Mouse (Mus musculus) frontal cortex, postnatal 25 days (tissue): Measurements from ENCODE around the gene Prpf6.
A peak's percentile ranks its signal among the peaks of the same experiment; 100 is the strongest.

ENCODE experiments used
- DNase-seq, 2 experiments: peaks; one replicate each; pipeline ENCODE4 v3.0.0; 2022; ENCODE audit warnings: low spot score in 2 of 2

Gene Prpf6

DNA sequence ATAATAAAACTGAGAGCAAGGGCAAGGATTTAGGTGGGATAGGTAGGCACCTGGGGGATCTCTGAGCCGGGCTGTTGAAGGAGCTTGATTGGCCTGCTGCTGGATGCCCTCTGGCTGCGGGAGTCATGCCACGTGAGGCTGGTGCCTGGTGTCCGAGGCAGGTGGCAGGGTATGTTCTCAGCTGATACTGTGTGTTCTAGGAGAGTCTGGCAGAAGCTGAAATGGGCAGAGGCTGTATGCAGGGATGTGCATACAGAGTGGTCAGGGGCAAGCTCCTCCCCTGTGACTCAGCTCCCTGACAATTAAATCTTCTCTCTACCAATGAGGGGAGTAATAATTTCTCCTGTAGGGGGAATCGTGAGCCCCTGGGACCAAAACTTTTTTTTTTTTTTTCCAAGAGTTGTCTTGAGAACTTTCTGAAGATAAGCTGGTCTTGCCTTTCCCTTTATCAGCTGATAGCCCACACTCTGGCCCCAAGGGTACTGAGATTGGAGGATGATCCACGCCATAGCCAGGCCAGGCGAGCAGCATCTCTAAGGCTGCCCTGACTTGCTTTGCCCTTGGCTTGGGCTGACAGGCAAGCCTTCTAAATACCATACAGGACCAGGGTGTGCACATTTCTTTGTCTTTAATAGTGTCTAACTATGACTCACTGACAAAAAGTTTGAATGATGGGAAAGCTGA is 5.9 kb downstream of the Prpf6 start:
- no peak for DNase-seq

- no peak for DNase-seq
These were observed 7.0 kb downstream of the Prpf6 start, which contains the start of gene Samd10 for GRCm38 (mm10) chr2:181598454-181599351. TSS of gene Samd10 (minus strand) at chr2:181599212.

DNA sequence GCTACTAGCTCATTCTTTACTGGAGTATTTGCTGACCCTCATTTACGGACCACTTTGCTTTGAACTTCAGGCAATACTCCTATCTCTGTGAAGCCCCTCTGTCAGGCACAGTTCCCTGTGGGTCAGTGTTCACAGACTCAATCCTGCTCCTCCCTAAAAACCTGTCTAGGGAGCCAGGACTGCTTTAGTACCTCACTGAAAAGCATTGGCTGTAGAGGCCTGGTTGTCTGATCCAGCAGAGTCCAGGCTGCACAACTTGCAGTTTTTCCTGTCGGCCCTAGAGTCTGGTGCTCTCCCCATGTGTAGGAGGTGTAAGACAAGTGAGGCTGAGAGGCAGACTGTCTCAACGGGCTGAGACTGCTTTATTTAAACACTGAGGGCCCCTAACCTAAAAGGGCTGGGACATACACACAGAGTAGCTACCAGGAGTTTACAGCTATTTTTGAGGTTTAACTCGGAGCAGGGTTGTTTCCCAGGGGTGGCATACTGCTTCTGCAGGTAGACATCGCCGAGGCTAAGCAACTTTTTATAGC is 8.6 kb downstream of the Prpf6 start:
- no peak for DNase-seq

DNA sequence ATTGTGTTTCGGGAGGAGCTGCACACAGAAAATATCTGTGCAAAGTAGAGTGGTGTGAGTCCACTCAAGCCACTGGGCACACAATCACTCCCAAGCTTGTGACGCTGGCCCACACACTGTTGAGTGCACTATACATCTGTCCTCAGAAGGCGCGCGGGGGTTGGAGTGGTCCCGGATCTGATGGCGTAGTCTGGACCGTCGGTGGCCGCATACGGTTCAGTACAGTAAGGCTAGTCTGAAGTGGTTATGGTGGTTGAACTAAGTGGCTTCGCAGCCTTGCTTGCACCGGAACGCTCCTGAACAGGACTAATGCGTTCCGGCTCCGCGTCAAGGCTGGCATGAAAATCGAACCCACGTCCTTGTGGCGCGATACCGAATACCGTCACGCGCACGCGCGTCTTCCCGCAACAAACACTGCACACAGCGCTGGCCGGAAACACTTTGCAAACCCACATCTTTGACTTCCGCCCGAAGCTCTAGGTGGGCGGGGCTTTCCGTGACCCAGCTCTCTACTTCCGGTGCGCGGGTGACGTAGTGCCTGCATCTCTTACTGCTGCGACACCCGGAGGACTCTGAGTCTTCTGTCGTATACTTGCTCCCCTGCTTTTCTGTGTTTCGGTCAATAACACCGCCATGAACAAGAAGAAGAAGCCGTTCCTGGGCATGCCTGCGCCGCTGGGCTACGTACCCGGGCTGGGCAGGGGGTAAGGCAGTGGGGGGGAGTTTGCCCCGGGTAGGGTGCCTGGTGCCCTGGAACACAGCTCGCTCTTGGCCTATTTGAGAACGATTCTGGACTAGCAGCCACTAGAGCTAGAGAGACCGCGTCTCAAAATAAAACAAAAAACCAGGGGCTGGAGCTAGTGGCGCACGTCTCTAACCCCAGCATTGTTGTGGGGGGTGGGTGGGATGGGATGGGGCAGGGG is 9.4 kb downstream of the Prpf6 start:
- peak; percentile 93 to 95 for DNase-seq

GRCm38 (mm10) chr2:181601751-181602145 is 10.1 kb downstream of the Prpf6 start:
- no peak for DNase-seq

- DNase-seq, result no peak
These were observed 10.7 kb downstream of the Prpf6 start for GRCm38 (mm10) chr2:181602367-181602766.

DNA sequence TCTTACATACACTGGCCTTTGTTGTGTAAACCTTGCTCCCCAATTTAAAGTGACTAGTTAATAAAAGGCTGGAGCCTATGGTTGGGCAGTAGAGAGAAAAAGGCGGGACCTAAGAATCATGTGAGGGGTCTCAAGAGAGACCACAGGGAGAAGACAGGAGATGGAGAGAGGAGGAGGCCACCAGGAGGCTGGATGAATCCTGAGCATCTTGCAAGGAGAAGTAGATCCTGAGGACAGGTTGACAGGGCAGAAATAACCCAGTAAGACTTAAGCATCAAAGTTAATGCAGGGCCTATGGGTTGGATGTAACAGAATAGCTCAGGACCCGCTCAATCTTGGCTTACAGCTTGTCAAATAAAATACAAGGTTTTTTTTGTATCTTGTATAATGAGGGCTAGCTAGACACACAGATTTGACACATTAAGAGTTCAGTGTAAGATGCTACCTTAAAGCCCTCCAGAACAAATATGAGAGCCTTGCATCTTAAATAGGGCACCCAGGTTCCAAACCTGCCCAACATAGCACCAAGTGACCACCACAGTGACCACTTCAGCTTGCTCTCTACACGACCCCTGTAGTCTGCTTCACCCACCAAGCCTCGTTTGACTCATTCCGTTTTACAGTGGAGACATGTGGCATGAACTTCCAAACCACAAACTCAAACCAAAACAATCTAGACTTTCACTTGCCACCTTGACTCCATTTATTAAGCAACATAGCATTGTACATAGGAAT is 27.3 kb downstream of the Prpf6 start:
- DNase-seq, result no peak

GRCm38 (mm10) chr2:181623401-181623800 is 31.7 kb downstream of the Prpf6 start:
- no peak for DNase-seq

GRCm38 (mm10) chr2:181628471-181628870 is 36.8 kb downstream of the Prpf6 start:
- DNase-seq, result no peak

DNA sequence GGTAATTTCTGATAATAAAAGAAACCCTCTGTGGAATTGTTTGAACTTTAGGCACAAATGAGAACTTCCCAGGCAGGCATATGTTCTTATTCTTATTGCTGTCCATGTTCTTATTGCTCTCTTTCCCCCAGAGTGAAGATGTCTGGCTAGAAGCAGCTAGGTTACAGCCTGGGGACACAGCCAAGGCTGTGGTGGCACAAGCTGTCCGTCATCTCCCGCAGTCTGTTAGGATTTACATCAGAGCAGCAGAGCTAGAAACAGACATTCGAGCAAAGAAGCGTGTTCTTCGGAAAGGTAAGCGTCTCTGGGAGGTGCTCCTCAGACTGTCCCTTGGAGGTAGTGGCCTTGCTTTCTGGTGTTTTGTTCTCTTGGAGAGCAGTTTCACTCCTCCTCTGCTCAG is 41.0 kb downstream of the Prpf6 start:
- no peak for DNase-seq

- DNase-seq, result no peak
These were observed 44.2 kb downstream of the Prpf6 start for GRCm38 (mm10) chr2:181635865-181636264.

DNA sequence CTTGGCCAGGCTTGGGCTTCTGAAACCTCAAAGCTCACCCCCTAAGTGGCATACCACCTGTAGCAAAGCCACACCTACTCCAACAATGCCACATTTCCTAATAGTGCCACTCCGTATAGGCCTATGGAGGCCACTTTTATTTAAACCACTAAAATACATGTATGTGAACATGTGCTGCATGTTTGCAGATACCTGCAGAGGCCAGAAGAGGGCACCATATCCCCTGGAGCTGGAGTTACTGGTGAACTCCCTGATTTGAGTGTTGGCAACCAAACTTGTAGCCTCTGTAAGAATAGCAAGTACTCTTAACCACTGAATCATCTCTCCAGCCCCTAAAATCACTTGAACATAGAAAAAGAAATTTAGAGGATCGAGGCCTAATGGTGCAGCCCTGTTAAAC is 52.7 kb downstream of the Prpf6 start:
- no peak for DNase-seq

DNA sequence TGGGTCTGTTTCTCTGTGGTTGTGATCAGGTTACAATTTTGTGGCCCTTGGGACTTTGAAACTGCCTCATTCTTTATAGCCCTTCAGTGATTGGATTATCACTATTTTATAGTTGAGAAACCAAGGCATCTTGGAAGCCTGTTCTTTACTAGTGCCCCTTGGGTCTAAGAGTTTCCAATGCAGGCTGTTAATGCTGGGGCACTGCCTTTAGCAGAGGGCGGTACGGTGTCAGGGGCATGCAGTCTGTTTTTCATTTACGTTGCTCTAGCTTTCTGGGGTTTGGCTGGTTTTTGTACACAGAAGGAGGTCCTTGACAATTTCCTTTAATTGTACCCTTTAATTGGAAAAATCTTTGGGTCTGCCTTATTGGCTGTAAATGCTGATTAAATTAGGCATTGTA is 54.0 kb downstream of the Prpf6 start:
- no peak for DNase-seq

- no peak for DNase-seq
These were observed 55.2 kb downstream of the Prpf6 start for GRCm38 (mm10) chr2:181646626-181647472.

GRCm38 (mm10) chr2:181648926-181649325 is 57.3 kb downstream of the Prpf6 start:
- DNase-seq, result no peak

DNA sequence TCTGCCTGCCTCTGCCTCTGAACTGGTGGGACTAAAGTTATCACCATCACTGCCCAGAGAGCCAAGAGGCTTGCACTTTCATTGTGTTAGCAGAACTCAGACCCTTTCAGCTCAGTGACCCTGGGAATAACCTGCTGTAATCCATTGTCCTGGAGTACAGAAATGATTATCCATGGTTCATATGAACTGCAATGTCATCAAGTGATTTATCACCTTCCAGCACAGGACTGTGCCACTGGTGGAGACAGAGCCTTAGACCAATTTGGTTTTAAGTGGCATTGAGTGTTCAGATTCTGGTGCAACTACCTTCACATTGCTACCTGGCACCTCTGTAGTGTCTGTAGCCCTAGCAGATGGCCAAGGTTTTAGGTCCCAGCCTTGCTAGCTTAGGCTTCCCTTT is 61.4 kb downstream of the Prpf6 start:
- no peak for DNase-seq

DNA sequence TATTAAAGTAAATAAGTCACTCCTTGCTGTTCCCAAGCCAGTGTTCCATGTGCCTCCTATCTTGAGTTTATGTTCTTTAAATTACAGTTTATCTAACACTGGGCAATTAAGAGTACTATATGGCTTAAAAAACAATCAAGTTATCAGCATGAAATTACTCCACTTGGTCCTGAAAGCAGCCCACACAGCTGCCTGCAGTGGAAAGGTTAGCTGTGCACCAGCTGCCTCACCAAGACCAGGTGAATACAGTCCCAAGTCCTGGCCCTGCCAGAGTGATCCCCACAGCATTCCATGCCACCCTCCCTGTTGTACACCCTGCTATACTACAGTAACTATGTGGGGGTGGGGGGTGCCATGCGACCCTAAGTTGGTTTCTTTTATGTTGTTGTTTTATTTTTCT is 61.9 kb downstream of the Prpf6 start:
- DNase-seq, result no peak

- no peak for DNase-seq
These were observed 65.1 kb downstream of the Prpf6 start, which contains the start of gene Gm29797 for GRCm38 (mm10) chr2:181656734-181657133. TSS of gene Gm29797 (plus strand) at chr2:181657034.

DNA sequence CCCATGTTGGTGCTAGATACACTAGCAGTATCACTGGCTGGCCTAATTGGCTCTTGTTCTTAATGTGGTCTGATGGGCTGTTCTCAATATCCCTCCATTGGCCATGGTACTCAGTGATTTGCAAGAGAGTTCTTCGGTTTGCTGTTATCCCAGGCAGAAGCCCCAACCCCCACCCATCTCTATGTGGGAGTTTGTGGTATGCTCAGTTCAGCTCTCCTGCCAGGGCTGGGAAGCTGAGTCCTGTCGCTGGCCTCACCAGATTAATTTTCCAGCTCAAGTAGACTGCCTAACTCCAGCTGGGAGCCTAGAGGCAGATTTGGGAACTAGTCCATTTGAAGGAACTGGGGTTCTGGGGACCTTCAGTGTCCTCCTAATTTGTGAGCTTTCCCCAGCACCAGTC is 65.8 kb downstream of the Prpf6 start:
- DNase-seq, result no peak

- DNase-seq, result no peak
These were observed 66.9 kb downstream of the Prpf6 start for GRCm38 (mm10) chr2:181658528-181658927.
